Mouse (Mus musculus): ENCODE measurements around the gene Tmem107.

DNA sequence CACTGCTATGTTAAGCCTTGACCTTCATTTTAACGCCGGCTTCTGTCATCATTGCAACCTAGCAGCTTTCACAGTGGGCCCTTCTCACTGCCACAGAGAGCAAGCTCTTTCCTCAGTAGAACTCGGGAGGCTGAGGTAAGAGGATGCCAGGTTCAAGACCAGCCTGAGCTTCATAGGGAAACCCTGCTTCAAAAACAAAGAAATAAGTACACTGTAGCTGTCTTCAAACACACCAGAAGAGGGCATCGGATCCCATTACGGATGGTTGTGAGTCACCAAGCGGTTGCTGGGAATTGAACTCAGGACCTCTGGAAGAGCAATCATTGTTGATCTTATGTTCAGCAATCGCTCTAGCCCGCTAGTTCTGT, 10.2 kb downstream of the Tmem107 start:
- TF ChIP-seq CTCF (IDR thresholded peaks at IDR 0.05; ENCODE audit: low read depth) (no peak), EP300 (IDR thresholded peaks at IDR 0.05; ENCODE audit: low read depth) (no peak)

All from liver, embryonic 14.5 days (tissue).